ENCODE assay signal across 26 mouse cellular contexts in genomic region chr10:69134356-69134755, GRCm38 (mm10).
"Had no signal": no experiment of that assay in that cellular context is flagged by ENCODE, and none has a peak within 500 bp of the region (broad histone marks: within the 10 kb centered on the region; RNA-seq: fewer than 3 reads in every experiment).

No protein-coding gene starts in this region.

- H3K27me3 ChIP-seq: heart, embryonic 13.5 days; heart, embryonic 15.5 days; hindbrain, embryonic 13.5 days; hindbrain, embryonic 15.5 days; kidney, embryonic 15.5 days; limb, embryonic 13.5 days; limb, embryonic 15.5 days; liver, embryonic 12.5 days had no signal

- H3K4me3 ChIP-seq: gastrocnemius, adult 2 months; heart, embryonic 13.5 days; heart, embryonic 15.5 days; hindbrain, embryonic 13.5 days; hindbrain, embryonic 15.5 days; kidney, embryonic 15.5 days; limb, embryonic 13.5 days; limb, embryonic 15.5 days; liver, embryonic 12.5 days had no signal

- H3K9ac ChIP-seq: heart, embryonic 13.5 days; heart, embryonic 15.5 days; hindbrain, embryonic 13.5 days; hindbrain, embryonic 15.5 days; kidney, embryonic 15.5 days; limb, embryonic 13.5 days; limb, embryonic 15.5 days; liver, embryonic 12.5 days had no signal

- H3K4me1 ChIP-seq: heart, embryonic 15.5 days; hindbrain, embryonic 13.5 days; hindbrain, embryonic 15.5 days; kidney, embryonic 15.5 days; limb, embryonic 13.5 days; limb, embryonic 15.5 days; liver, embryonic 12.5 days had no signal

- H3K36me3 ChIP-seq: heart, embryonic 13.5 days; heart, embryonic 15.5 days; hindbrain, embryonic 13.5 days; hindbrain, embryonic 15.5 days; kidney, embryonic 15.5 days; limb, embryonic 13.5 days; limb, embryonic 15.5 days; liver, embryonic 12.5 days had no signal

- H3K27ac ChIP-seq: gastrocnemius, adult 2 months; heart, embryonic 13.5 days; heart, embryonic 15.5 days; hindbrain, embryonic 13.5 days; hindbrain, embryonic 15.5 days; hindbrain, postnatal 0 days; kidney, embryonic 15.5 days; kidney, postnatal 0 days; limb, embryonic 13.5 days; limb, embryonic 15.5 days; liver, embryonic 12.5 days had no signal

- ATAC-seq: hindbrain, postnatal 0 days; intestine, embryonic 16.5 days; liver, embryonic 12.5 days had no signal

- H3K9me3 ChIP-seq: heart, embryonic 13.5 days; heart, embryonic 15.5 days; hindbrain, embryonic 13.5 days; hindbrain, embryonic 15.5 days; kidney, embryonic 15.5 days; limb, embryonic 13.5 days; limb, embryonic 15.5 days; liver, embryonic 12.5 days had no signal

- H3K4me2 ChIP-seq: heart, embryonic 11.5 days; heart, embryonic 13.5 days; heart, embryonic 15.5 days; hindbrain, embryonic 13.5 days; hindbrain, embryonic 15.5 days; kidney, embryonic 15.5 days; limb, embryonic 13.5 days; limb, embryonic 15.5 days; liver, embryonic 12.5 days had no signal

- DNase-seq: gastrocnemius, adult 2 months; gastrocnemius, postnatal 10 days; gastrocnemius, postnatal 25 days; heart, adult 18-20 months; heart, postnatal 14 days; heart, postnatal 36 days; kidney, adult 11 months; kidney, adult 2 months; kidney, adult 9 months; kidney, postnatal 14 days; kidney, postnatal 36 days; layer of hippocampus, adult 9-11 months; layer of hippocampus, postnatal 36 days; left cerebral cortex, postnatal 4 days had no signal
